Mouse (Mus musculus): ENCODE data around the gene Noxred1.

DNA sequence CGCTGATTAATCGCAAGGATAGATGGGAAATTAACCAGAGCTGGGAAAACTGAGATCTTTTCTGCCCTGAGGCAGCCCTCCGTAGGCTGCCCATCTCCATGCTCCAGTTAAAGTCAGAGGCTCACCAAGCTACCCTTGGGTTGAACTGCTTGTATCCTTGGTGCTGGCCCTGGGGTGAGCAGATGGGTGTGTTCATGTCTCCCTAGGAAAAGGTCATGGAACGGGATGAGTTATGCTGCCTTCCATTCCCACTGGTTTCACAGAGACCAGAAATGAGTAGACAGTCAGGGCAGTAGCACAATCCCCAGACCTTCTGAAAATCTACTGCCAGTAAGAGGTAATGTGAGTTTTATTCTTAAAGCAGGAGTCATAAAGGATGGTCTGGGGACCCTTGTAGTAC, 60.9 kb downstream of the Noxred1 start:
- no peak for TF ChIP-seq POLR2A (IDR thresholded peaks at IDR 0.05; ENCODE audit: control insufficient read depth in 1 of 2, insufficient read depth in 1 of 2, low read depth in 1 of 2, low read length in 2 of 2, poor library complexity in 1 of 2)
- TF ChIP-seq MAX (IDR thresholded peaks at IDR 0.05; ENCODE audit: low read length) = no peak
- TF ChIP-seq UBTF (IDR thresholded peaks at IDR 0.05; ENCODE audit: borderline replicate concordance, insufficient read depth, low read depth, low read length) = no peak
- TF ChIP-seq CTCF (IDR thresholded peaks at IDR 0.05 in 2 of 3, conservative IDR thresholded peaks at IDR 0.05 in 1 of 3; ENCODE audit: control insufficient read depth in 1 of 3, insufficient read depth in 1 of 3, low read depth in 2 of 3, low read length in 3 of 3, poor library complexity in 1 of 3, severe bottlenecking in 1 of 3) = no peak
- TF ChIP-seq SIN3A (IDR thresholded peaks at IDR 0.05; ENCODE audit: low read length) = no peak
- TF ChIP-seq HCFC1 (IDR thresholded peaks at IDR 0.05; ENCODE audit: low read depth, low read length) = no peak
- no peak for TF ChIP-seq EP300 (IDR thresholded peaks at IDR 0.05; ENCODE audit: low read depth in 1 of 2, low read length in 2 of 2)
